Mouse (Mus musculus): Measurements from ENCODE around the gene Frzb.

DNA sequence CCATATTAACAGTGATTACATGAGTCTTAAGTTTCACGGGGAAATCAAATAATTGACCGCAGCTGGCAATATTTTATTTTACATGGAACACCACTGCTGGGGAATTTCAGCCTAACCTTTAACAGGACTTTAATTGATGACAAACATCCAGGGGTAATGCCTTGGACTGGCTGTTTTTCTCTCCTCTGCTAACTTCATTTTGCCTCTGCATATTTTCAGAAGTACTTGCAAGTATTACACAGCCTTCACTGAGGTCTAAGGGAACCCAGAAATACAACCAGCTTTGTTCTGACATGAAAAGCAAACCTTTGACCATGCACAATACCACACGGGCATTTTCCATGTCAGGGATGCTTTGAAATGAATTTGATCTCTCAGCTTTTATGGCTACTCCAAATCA is 50.6 kb downstream of the Frzb start:
- TF ChIP-seq CTCF (IDR thresholded peaks at IDR 0.05; ENCODE audit: insufficient read depth, low read length) (no peak), POLR2A (IDR thresholded peaks at IDR 0.05; ENCODE audit: borderline replicate concordance, extremely low read depth, low read depth, low read length) (no peak)
